Mouse (Mus musculus) ovary, postnatal 14 days (tissue): ENCODE data around the gene Caml.
"Not testable (repeated sequence)": the region's sequence is repeated elsewhere in the genome, so short reads cannot be mapped to it uniquely, and the experiment has no call there.

Experiments
- DNase-seq: peaks from one replicate; pipeline ENCODE4 v3.0.0; 2022; ENCODE audit warnings: low spot score

Caml gene

GRCm38 (mm10) chr13:55622649-55623541 is at the start of gene Caml:
Gene Caml, plus strand, starts transcription at chr13:55623005.
- peak; percentile 80 for DNase-seq

GRCm38 (mm10) chr13:55573432-55573831 is 49.4 kb upstream of the Caml start, which contains the start of gene Tmed9:
Gene Tmed9, plus strand, starts transcription at chr13:55573732.
- no peak for DNase-seq

DNA sequence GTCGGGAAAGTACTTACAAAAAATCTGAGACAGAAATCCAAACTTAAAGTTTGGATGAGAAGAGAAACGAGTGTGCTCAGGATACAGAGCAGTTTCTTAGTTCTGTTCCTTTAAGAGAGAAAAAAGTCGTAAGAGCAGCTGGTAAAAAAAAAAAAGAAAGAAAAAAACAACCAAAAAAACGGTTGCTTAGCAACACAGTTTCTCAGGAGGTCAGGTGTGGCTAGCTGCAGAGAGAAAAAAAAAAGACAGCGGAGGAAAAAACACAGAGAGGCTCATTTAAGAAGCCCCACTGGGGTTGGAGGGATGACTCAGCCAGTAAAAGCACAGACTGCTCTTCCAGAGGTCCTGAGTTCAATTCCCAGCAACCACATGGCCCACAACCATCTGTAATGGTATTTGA is 48.5 kb upstream of the Caml start:
- DNase-seq, result no peak

DNA sequence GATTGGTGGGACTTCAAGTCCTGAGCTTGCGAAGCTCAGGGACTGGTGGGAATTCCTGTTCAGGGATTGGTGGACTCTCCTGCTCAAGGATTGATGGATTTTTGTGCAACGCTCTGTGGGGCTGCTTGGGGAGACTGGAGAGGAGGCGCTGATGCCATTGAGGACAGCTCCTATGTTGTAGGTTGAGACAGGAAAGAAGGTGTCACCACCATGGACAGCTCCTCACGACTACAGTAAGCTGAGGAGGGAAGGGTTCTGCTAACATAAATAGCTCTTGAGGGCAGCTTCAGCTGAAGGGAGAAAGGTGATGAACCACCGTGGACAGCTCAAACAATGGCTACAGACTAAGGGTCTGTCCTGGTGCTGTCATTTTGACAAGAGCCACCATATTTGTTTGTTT is 46.9 kb upstream of the Caml start:
- DNase-seq, result no peak

GRCm38 (mm10) chr13:55576872-55577271 is 45.9 kb upstream of the Caml start:
- DNase-seq, result not testable (repeated sequence)

GRCm38 (mm10) chr13:55578086-55578485 is 44.7 kb upstream of the Caml start:
- no peak for DNase-seq

DNA sequence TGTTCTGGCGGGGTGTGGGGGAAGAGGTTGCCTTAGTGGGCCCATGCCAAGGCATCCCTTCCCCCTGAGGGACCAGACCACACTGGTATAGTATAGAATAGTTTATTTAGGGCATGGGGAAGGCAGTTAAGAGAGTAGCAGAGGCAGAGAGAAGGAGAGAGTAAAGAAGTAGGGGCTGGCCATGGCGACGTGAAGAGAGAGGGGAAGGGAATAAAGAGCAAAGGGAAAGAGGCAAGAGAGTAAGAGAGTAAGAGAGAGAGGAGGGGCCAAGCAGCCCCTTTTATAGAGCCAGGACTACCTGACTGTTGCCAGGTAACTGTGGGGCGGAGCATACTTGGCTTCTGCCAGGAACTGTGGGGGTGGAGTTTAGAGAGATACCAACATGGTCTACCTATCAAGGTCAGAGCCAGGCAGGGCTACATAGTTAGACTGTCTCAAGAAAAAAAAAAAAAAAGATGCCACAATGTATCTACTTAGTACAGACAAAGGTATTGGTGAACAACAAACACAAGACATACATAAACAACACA is 30.8 kb upstream of the Caml start:
- no peak for DNase-seq

DNA sequence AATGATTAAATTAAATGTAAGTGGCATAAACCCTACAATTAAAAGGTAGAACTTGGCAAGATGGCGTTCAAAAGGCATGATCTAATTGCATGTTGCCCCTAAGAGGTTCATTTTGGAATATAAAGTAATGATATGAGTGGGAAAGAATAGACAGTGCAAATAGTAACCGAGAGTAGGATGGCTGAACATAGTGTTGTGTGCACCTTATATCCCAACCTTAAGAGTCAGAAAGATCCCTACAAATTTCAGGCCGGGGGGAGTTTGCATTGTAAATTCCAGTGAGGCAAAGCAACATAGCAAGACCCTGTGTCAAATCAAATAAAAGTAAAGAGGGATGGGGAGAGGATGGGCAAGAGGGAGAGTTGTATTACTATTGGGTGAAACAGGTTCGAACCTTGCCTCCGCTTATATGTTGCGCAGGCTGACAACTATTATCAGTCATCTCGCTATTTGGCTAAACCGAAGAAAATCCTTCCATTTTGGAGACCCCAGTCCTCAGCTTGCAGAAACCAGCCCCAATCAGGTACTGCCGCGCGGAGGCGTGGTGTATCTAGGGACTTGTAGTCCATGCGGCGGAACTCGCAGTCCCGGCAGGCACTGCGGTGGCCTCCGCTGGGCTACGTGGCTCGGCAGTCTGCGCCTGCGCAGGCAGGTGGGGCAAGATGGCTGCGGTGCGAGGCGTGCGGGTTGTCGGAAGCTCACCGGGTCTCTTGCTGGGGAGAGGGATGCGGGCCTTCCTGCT is 30.1 kb upstream of the Caml start:
- DNase-seq, result peak; percentile 93

- DNase-seq, result no peak
These were observed 29.5 kb upstream of the Caml start for GRCm38 (mm10) chr13:55593254-55593747.

- no peak for DNase-seq
These were observed 27.4 kb upstream of the Caml start for GRCm38 (mm10) chr13:55595375-55595774.

DNA sequence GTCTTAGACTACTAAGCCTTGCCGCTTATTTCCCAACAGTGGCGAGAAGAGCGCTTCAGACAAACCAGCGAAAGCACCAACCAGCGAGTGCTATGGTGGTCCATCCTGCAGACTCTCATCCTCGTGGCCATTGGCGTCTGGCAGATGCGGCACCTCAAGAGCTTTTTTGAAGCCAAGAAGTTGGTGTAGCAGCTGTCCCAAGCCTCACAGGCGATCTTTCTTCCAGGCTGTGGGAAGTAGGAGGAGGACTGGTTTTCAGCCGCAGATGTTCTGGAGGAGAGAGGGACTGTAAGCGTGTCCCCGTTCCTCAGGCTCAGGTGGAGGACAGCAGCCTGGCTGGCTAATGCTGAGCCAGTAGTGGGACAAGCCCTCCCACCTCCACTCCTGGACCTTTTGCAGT is 26.0 kb upstream of the Caml start:
- DNase-seq, result no peak

DNA sequence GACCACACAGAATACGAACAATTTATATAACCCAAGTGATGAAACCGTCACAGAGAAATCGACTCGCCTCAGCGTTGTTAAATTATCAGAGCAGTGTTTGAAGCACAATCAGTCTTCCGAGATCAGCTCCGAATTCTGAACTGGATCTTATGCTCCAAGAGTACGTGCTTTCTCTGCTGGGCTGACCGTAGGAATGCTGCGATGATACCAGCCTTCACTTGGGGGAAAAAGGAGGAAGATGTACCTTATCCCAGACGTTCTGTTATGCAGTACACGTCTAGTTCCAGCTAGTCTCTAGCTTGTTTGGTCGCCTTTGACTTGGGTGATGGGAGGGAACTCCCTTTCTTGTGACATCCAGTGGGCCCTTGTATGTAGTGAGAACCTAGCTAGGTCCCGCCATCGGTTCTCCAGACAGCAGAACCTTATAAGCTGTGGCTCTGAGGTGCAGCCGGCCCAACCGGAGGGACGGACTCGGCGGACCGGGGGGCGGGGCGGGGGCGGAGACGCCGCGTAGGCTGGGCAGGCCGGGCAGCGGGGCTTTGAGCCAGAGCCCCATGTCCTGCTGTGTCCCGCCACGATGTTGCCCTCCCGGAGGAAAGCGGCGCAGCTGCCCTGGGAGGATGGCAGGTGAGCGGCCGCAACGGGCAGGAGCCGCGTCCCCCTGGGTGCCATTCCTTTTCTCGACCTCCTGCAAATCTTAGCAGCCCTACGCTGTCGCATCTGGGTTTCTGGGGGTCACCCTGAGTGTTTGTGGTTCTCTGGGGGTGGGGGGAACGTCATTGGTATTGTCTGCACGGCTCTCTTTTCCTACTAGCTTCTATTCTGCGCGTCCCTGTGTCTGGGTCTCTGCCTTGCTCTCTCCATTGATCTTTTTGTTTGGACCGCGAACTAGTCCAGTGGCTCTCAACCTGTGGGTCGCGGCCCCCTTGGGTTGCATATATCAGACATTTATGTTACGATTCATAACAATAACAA is 23.0 kb upstream of the Caml start, which contains the start of gene B4galt7:
TSS of gene B4galt7 (plus strand) at position 331 of the 975 bp plus-strand sequence.
- DNase-seq, result peak; percentile 90

DNA sequence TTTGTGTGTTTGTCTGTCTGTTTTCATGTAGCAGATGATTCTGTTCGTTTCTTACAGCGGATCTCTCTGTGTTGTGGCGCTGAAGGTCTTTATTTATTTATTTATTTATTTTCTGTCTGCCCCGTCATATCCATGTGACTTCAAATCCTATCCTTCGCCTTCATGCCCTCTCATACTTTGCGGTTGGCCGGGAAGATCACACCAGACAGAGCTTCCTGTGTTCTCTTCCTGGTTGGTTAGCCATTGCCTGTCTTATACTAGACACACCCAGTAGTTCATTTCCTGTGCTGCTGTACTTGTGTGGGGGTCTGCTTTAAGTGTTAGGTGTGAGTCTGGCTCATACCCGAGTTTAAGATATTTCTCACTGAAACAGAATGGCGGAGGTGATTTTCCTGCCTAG is 22.1 kb upstream of the Caml start:
- DNase-seq, result no peak

GRCm38 (mm10) chr13:55601611-55602010 is 21.2 kb upstream of the Caml start:
- peak; percentile 77 for DNase-seq

- DNase-seq, result no peak
These were observed 18.2 kb upstream of the Caml start for GRCm38 (mm10) chr13:55604606-55605005.

DNA sequence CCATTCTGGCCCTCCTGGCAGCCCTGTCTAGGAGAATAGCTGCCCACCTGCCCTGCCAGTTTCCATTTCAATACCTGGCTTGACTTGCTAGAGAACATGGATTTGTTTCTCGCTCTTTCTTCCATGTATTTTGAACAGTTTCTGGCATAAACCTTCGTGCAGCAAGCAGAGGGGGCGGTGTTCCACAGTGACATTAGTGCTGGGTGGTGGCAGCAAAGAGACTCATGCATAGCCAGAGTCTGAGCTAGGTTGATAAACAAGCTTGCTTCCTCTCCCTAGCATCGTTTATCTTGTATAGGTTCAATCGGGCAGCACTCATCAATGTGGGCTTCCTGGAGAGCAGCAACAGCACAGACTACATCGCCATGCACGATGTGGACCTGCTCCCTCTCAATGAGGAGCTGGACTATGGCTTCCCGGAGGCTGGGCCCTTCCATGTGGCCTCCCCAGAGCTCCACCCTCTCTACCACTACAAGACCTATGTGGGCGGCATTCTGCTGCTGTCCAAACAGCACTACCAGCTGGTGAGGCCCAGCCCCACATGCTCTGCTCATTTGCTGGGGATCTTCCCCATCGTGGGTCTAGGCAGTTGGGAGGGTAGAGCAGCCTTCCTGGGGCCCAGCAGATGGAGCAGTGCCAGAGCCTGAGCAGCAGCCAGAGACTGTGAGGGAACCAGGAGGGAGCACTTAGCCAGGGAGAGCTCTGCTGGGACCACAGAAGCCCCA is 15.7 kb upstream of the Caml start:
- DNase-seq, result no peak

- DNase-seq, result no peak
These were observed 15.2 kb upstream of the Caml start for GRCm38 (mm10) chr13:55607624-55608006.

GRCm38 (mm10) chr13:55611996-55612395 is 10.8 kb upstream of the Caml start:
- DNase-seq, result no peak

- DNase-seq, result no peak
These were observed 9.3 kb upstream of the Caml start for GRCm38 (mm10) chr13:55613471-55613870.

- DNase-seq, result no peak
These were observed 3.5 kb upstream of the Caml start for GRCm38 (mm10) chr13:55619328-55619727.

GRCm38 (mm10) chr13:55620275-55620674 is 2.5 kb upstream of the Caml start:
- no peak for DNase-seq
